Mouse (Mus musculus) lung, adult 2 months (tissue): ENCODE data around the gene Cntf. TPM values are rescaled to one million over a fixed set of nuclear protein-coding genes. Genes with fewer than 3 reads are reported as not detected.

ENCODE experiments used
- DNase-seq: peaks from one replicate; pipeline ENCODE4 v3.0.0; 2022
- H3K4me1 ChIP-seq: fragments of 200-500 bp; 2 replicates; pipeline ENCODE4 v1.6.1; 2011; ENCODE audit warnings: low read length; ENCODE audit not compliant: control insufficient read depth, insufficient read depth
- H3K4me3 ChIP-seq: fragments of 200-500 bp; replicated peaks from 2 replicates; pipeline ENCODE3; 2011; ENCODE audit warnings: low read depth, mild to moderate bottlenecking, control low read depth, low read length; ENCODE audit errors: extremely low read depth
- CTCF ChIP-seq: fragments of 200-500 bp; IDR thresholded peaks from 2 replicates; pipeline ENCODE4 v1.5.1; 2011; ENCODE audit warnings: mild to moderate bottlenecking, low read length, control low read depth; ENCODE audit not compliant: insufficient read depth
- POLR2A ChIP-seq: fragments of 200-500 bp; IDR thresholded peaks from 2 replicates; pipeline ENCODE4 v1.6.1; 2011; ENCODE audit warnings: low read depth, mild to moderate bottlenecking, control low read depth, low read length, borderline replicate concordance; ENCODE audit errors: extremely low read depth
- WGBS: fragments of 180-500 bp; shearing (Covaris S2); methylation state at CpG from one replicate; pipeline ENCODE4 v1.1.7; 2018; 5-methylcytosine and 5-hydroxymethylcytosine counted together
- polyA plus RNA-seq: library from polyadenylated mRNA; depleted of rRNA; stranded (reverse); fragments of >200 nt; gene quantifications from 2 replicates; pipeline ENCODE4 v1.2.3, GENCODE M21; 2012

Cntf gene
- polyA plus RNA-seq, 1 experiment: 1.0 TPM

DNA sequence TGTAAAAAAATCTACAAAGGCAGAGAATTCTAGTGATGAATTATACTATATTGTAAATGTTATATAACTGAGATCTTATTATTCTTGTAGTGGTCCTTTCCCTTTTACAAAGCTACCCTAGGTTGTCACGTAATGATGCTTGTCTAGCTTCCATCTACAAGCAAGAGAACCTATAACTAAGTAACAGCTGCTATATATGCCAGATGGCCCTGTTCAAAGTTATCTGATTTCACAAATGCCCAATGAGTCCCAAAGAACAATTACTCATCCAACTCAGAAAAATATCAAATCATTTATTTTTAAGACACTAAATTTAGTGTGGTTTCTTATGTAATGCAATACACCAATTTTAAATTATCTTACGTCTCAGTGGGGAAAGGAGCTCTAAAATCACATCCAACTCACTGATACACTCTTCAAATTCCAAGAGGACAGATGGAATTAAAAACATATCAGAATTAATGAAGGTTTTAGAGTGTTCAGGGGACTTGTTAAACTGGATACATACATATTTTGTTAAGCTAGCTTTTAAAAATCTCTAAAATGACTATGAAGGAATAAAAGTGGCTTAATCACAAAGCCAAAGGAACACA is 21.5 kb upstream of the Cntf start:
- 82% methylated on average over 2 of the region's 2 CpGs for WGBS
- Histone ChIP-seq H3K4me1 (no peaks in the 10 kb centered on the region; the same call in 1 of the 2 replicates), H3K4me3 (no peak overlapping the region)
- TF ChIP-seq CTCF: no peak
- no peak for TF ChIP-seq POLR2A
- no peak for DNase-seq

- H3K4me3 ChIP-seq: no peak overlapping the region
- no peaks in the 10 kb centered on the region; the same call in 1 of the 2 replicates for H3K4me1 ChIP-seq
- DNase-seq: no peak
- TF ChIP-seq CTCF (no peak), POLR2A (no peak)
Observed at GRCm38 (mm10) chr19:12780437-12780836, 15.0 kb upstream of the Cntf start.

- WGBS: 42% methylated on average over 5 of the region's 5 CpGs
- DNase-seq: no peak
- Histone ChIP-seq H3K4me1 (no peaks in the 10 kb centered on the region; the same call in 1 of the 2 replicates), H3K4me3 (no peak overlapping the region)
- no peak for TF ChIP-seq CTCF
- no peak for TF ChIP-seq POLR2A
Observed at GRCm38 (mm10) chr19:12770888-12771287, 5.5 kb upstream of the Cntf start.

DNA sequence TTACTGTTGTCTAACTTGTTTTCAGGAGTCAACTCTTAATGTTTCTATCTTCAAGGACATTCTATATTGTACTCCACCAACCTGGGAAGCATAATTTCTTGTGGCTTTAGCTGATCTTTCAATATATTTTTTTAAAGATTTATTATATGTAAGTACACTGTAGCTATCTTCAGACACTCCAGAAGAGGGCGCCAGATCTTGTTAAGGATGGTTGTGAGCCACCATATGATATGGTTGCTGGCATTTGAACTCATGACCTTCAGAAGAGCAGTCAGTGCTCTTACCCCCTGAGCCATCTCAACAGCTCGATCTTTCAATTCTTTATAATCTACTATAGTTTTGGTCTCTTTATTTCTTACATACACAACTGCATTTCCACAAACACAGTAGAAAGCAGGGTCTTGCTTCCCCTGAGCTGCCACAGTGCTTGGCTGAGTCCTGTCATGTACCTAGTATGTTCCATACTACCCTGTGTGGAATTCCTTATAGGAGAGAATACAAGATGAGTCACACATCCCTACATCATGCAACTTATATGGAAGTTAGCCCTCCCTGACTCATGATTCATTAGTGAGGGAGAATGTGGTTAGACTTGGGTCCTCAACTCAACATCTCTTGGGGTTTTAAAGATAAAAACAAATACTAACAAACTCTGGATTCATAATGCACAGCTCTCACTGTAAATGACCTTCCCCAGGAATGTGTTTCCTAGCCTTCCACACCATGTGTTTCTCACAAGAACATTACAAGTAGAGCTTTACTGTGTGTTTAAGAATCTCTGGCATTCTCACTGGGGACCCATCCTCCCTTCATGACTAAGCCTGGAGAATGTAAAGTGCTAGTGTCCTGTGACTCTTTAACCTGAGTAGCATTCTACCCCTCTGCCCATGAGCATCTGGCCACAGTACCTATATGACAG is 3.0 kb downstream of the Cntf start:
- TF ChIP-seq CTCF: no peak
- 58% methylated on average over 2 of the region's 2 CpGs for WGBS
- H3K4me3 ChIP-seq: no peak overlapping the region
- no peak for DNase-seq
- H3K4me1 ChIP-seq: no peaks in the 10 kb centered on the region

GRCm38 (mm10) chr19:12759656-12760055 is 5.8 kb downstream of the Cntf start:
- 61% methylated on average over 2 of the region's 2 CpGs for WGBS
- no peak for DNase-seq
- H3K4me3 ChIP-seq: no peak overlapping the region

GRCm38 (mm10) chr19:12758936-12759478 is 6.4 kb downstream of the Cntf start:
- no peak overlapping the region for H3K4me3 ChIP-seq
- no peak for DNase-seq
- WGBS: 85% methylated on average over 1 of the region's 1 CpGs
- TF ChIP-seq POLR2A (no peak), CTCF (no peak)
- H3K4me1 ChIP-seq: no peaks in the 10 kb centered on the region

More at GRCm38 (mm10) chr19:12759656-12760055, 5.8 kb downstream of the Cntf start:
- TF ChIP-seq POLR2A (no peak), CTCF (no peak)
- no peaks in the 10 kb centered on the region for H3K4me1 ChIP-seq

GRCm38 (mm10) chr19:12756286-12756685 is 9.1 kb downstream of the Cntf start:
- H3K4me3 ChIP-seq: no peak overlapping the region
- WGBS: 60% methylated on average over 3 of the region's 3 CpGs
- TF ChIP-seq POLR2A (no peak), CTCF (no peak)
- no peak for DNase-seq
- H3K4me1 ChIP-seq: no peaks in the 10 kb centered on the region

DNA sequence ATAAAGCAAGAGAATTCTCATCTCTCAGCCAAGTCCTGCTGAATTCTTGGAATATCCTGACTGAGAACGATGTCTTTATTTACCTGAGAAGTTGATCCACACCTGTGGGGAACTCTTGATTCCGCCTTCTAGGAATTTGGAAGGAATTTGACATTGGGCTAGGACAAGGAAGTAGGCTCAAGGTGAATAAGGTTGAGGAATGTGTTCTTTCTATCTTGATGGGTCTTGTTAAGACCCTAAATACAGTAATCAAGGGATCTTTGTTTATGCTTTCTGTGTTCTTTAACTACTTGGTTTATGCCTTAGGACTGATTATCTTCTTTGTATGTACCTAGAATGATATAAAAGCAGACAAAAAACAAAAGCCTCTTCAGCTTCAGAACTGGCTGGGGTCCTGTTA is 33.5 kb downstream of the Cntf start:
- Histone ChIP-seq H3K4me1 (no peaks in the 10 kb centered on the region), H3K4me3 (no peak overlapping the region)
- TF ChIP-seq POLR2A (no peak), CTCF (no peak)
- DNase-seq: no peak
- 52% methylated on average over 2 of the region's 2 CpGs for WGBS

- Histone ChIP-seq H3K4me1 (no peaks in the 10 kb centered on the region), H3K4me3 (no peak overlapping the region)
- WGBS: 53% methylated on average over 1 of the region's 1 CpGs
- no peak for DNase-seq
- TF ChIP-seq POLR2A (no peak), CTCF (no peak)
Observed at GRCm38 (mm10) chr19:12731036-12731435, 34.4 kb downstream of the Cntf start.
